Mouse (Mus musculus): ENCODE results near the gene Gsx2. TPM values are rescaled to one million over a fixed set of nuclear protein-coding genes. Genes with fewer than 3 reads are reported as not detected.
A peak's percentile ranks its signal among the peaks of the same experiment; 100 is the strongest.

The Gsx2 gene
- polyA plus RNA-seq (2015; fragmentation: Nextera tagmentation; extraction: Ambion mirVana): not detected in 2 replicates

DNA sequence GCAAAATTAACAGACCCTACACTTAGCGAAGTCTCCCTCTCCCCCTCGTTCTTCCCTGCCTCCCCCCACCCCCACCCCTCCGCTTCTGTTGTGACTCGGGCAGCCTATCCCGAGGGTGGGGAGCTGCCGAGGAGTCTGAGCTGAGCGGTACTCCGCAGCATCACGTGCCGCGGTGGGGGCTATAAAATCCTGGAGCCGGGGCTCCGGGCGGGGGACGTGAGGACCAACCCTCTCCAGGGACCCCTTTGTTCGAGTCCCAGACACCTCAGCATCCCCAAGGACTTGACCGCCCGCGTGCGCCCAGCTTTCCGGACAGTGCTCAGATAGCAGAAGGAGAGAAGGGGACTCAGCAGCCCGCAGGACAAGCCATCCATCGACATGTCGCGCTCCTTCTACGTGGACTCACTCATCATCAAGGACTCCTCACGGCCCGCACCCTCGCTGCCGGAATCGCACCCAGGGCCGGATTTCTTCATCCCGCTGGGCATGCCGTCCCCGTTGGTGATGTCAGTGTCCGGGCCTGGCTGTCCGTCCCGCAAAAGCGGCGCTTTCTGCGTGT is at the start of gene Gsx2:
Gene Gsx2 (plus strand): TSS at position 219 of the 559 bp plus-strand sequence.
- H3K9me3 ChIP-seq (ENCODE audit: control insufficient read depth, low read length): no peaks in the 10 kb centered on the region
- peaks cover 92% of the 10 kb centered on the region for H3K27me3 ChIP-seq (replicated peaks; ENCODE audit: control insufficient read depth, insufficient read depth, low read length)
- WGBS: under 1% methylated on average over 41 of the region's 41 CpGs
- H3K4me1 ChIP-seq (ENCODE audit: control insufficient read depth, insufficient read depth, low read length): peaks cover 11% of the 10 kb centered on the region
- H3K36me3 ChIP-seq (ENCODE audit: control insufficient read depth, insufficient read depth, low read length): no peaks in the 10 kb centered on the region
- no peak within 1 kb of the TSS for H3K27ac ChIP-seq (ENCODE audit: low read length)
- H3K9ac ChIP-seq (ENCODE audit: low read depth, low read length): no peak within 1 kb of the TSS
- 0 out of 2 replicates have a peak within 1 kb of the TSS, but pooled peaks have one; percentile 22 for H3K4me2 ChIP-seq (ENCODE audit: low read depth, low read length)
- peak within 1 kb of the TSS; percentile 12; the same call in 1 of the 2 replicates for H3K4me3 ChIP-seq (ENCODE audit: low read length)
- ATAC-seq: 0 out of 2 replicates have a peak, but pooled peaks have one; percentile 16

DNA sequence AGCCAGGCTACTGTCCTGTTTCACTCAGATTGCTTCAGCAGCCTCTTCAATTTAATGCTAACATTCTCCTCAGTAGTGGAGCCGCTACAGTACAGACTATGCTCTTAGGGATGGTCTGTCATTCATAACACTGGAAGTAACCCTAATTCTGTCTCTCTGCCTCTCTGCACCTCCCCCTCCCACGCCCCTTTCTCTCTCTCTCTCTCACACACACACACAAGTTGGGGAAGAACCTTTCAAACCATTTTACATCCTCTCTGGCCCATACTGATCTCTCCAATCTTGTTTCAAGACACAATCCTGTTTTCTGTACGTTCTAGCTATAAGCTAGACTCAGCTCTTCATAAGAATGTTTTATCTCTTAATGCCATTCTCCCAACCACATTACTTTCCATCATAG is 39.9 kb upstream of the Gsx2 start:
- no peaks in the 10 kb centered on the region for H3K4me1 ChIP-seq (ENCODE audit: control insufficient read depth, insufficient read depth, low read length)
- no peaks in the 10 kb centered on the region for H3K9me3 ChIP-seq (ENCODE audit: control insufficient read depth, low read length)
- ATAC-seq: no peak
- H3K27ac ChIP-seq (ENCODE audit: low read length): no peak overlapping the region
- H3K27me3 ChIP-seq (replicated peaks; ENCODE audit: control insufficient read depth, insufficient read depth, low read length): no peaks in the 10 kb centered on the region
- H3K36me3 ChIP-seq (ENCODE audit: control insufficient read depth, insufficient read depth, low read length): no peaks in the 10 kb centered on the region
- 89% methylated on average over 3 of the region's 3 CpGs for WGBS
- H3K9ac ChIP-seq (ENCODE audit: low read depth, low read length): no peak overlapping the region
- no peak overlapping the region for H3K4me3 ChIP-seq (ENCODE audit: low read length)
- H3K4me2 ChIP-seq (ENCODE audit: low read depth, low read length): no peak overlapping the region

DNA sequence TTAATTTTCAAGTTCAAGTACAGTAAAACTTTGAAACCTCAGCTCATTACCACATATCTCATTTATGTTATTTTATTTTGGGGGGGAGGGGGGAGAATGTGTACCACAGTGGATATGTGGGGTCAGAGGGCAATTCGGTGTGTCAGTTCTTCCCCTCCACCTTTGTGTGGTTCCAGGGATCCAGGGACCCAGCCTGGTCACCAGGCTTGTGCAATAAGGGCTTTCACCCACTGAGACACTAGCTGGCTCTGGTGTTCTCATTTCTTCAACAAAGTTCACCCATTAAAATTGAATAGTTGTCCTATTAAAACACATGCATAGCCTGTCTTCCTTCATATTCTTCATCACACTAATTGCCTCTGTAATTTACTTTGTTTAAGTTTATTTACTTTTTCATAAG is 36.1 kb upstream of the Gsx2 start:
- H3K27ac ChIP-seq (ENCODE audit: low read length): no peak overlapping the region
- no peaks in the 10 kb centered on the region for H3K27me3 ChIP-seq (replicated peaks; ENCODE audit: control insufficient read depth, insufficient read depth, low read length)
- H3K9me3 ChIP-seq (ENCODE audit: control insufficient read depth, low read length): no peaks in the 10 kb centered on the region
- H3K4me3 ChIP-seq (ENCODE audit: low read length): no peak overlapping the region
- no peaks in the 10 kb centered on the region for H3K36me3 ChIP-seq (ENCODE audit: control insufficient read depth, insufficient read depth, low read length)
- no peak overlapping the region for H3K9ac ChIP-seq (ENCODE audit: low read depth, low read length)
- 88% methylated on average over 1 of the region's 1 CpGs for WGBS
- H3K4me1 ChIP-seq (ENCODE audit: control insufficient read depth, insufficient read depth, low read length): peaks cover 11% of the 10 kb centered on the region
- no peak overlapping the region for H3K4me2 ChIP-seq (ENCODE audit: low read depth, low read length)
- no peak for ATAC-seq

DNA sequence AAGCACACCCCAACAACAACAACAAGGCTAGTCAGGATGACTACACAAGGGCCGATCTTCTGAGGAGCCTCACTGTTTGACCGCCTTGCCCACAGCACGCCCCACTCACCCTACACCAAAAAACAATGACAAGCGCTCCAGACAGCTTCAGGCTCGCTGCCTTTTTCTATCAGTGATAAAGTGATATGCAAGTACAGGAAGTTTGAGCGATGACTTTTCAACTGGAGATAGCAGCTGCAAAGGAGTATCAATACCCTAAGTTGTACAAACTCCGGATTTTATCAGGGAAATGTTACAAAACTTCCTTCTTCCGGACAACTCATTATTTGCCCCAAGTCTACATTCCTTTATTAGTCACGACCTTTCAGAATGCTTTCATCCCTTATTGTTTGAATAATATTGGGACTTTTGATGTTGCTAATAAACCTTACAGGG is 32.4 kb upstream of the Gsx2 start:
- ATAC-seq: no peak
- Histone ChIP-seq H3K27ac (ENCODE audit: low read length) (no peak overlapping the region), H3K4me1 (ENCODE audit: control insufficient read depth, insufficient read depth, low read length) (peaks cover 11% of the 10 kb centered on the region), H3K4me3 (ENCODE audit: low read length) (peak overlapping the region; percentile 98), H3K27me3 (replicated peaks; ENCODE audit: control insufficient read depth, insufficient read depth, low read length) (no peaks in the 10 kb centered on the region), H3K4me2 (ENCODE audit: low read depth, low read length) (peak overlapping the region; percentile 79), H3K9ac (ENCODE audit: low read depth, low read length) (peak overlapping the region; percentile 99), H3K36me3 (ENCODE audit: control insufficient read depth, insufficient read depth, low read length) (no peaks in the 10 kb centered on the region), H3K9me3 (ENCODE audit: control insufficient read depth, low read length) (no peaks in the 10 kb centered on the region)
- 21% methylated on average over 9 of the region's 9 CpGs for WGBS

DNA sequence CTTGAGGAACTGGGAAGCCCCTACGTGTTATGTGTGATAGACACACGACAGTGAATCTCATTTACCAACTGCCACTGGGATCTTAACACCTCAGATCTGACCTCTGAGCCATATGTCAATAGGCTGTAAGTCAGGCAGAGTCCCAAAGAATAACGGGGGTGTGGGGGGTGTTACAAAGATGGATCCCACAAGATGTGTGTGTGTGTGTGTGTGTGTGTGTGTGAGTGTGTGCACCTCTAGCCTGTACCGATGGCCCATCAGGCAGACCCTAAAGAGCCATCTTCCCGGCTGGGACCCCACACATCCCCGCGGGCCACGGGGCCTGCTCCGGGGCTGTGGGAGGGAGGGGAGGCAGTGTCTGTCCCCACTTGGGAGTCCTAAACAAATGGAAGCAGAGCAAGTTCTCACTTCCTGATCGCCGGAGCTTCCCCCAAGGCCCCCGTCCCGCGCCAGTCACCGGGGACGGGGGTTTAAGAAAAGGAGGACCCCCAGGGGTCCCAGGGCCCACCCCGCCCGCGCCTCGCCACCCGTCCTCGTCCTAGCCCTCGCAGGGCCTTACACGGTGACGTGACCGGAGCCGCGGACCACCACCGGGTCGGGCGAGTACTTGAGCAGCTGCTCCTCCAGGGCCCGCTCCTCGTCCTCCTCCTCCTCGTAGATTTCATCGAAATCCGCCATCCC is 31.6 kb upstream of the Gsx2 start:
- Histone ChIP-seq H3K4me1 (ENCODE audit: control insufficient read depth, insufficient read depth, low read length) (peaks cover 11% of the 10 kb centered on the region), H3K27me3 (replicated peaks; ENCODE audit: control insufficient read depth, insufficient read depth, low read length) (no peaks in the 10 kb centered on the region), H3K4me3 (ENCODE audit: low read length) (peak overlapping the region; percentile 98), H3K4me2 (ENCODE audit: low read depth, low read length) (peak overlapping the region; percentile 79), H3K9ac (ENCODE audit: low read depth, low read length) (peak overlapping the region; percentile 99), H3K27ac (ENCODE audit: low read length) (peak overlapping the region; percentile 89), H3K36me3 (ENCODE audit: control insufficient read depth, insufficient read depth, low read length) (no peaks in the 10 kb centered on the region), H3K9me3 (ENCODE audit: control insufficient read depth, low read length) (no peaks in the 10 kb centered on the region)
- peak; percentile 75 for ATAC-seq
- under 1% methylated on average over 35 of the region's 36 CpGs for WGBS

DNA sequence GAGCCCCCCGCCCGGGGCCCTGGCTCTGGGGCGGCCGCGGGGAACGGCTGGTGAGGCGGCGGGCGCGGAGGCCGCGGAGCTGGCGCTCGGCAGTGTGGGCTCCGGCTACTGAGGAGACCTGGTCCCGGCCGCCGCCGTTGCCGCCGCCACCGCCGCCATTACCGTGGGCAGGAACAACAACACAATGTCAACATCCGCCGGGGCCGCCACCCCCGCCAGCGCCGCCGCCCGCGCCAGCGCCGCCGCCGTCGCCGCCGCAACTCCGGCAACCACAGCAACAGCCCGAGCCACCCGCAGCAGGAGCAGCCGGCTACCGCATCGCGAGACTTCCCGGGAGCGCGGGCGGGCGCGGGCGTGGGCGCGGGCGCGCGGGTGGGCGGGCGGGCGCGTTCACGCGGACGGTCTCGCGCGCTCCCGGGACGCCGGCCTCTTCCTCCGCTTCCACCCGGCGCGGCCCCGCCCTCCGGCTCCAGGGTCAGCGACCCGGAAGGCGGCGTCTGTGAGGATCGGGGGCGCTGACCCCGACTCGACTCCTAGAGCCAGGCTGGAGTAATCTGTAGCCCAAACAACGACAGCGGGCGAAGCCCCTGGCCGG is 31.0 kb upstream of the Gsx2 start, which contains the start of gene Chic2:
Gene Chic2 (minus strand): TSS at position 465 of the 595 bp plus-strand sequence.
- H3K9ac ChIP-seq (ENCODE audit: low read depth, low read length): peak within 1 kb of the TSS; percentile 99
- H3K4me2 ChIP-seq (ENCODE audit: low read depth, low read length): peak within 1 kb of the TSS; percentile 79
- peaks cover 11% of the 10 kb centered on the region for H3K4me1 ChIP-seq (ENCODE audit: control insufficient read depth, insufficient read depth, low read length)
- peak within 1 kb of the TSS; percentile 98 for H3K4me3 ChIP-seq (ENCODE audit: low read length)
- no peaks in the 10 kb centered on the region for H3K36me3 ChIP-seq (ENCODE audit: control insufficient read depth, insufficient read depth, low read length)
- WGBS: under 1% methylated on average over 64 of the region's 90 CpGs
- peak; percentile 95 for ATAC-seq
- no peaks in the 10 kb centered on the region for H3K27me3 ChIP-seq (replicated peaks; ENCODE audit: control insufficient read depth, insufficient read depth, low read length)
- H3K9me3 ChIP-seq (ENCODE audit: control insufficient read depth, low read length): no peaks in the 10 kb centered on the region
- H3K27ac ChIP-seq (ENCODE audit: low read length): peak within 1 kb of the TSS; percentile 89

DNA sequence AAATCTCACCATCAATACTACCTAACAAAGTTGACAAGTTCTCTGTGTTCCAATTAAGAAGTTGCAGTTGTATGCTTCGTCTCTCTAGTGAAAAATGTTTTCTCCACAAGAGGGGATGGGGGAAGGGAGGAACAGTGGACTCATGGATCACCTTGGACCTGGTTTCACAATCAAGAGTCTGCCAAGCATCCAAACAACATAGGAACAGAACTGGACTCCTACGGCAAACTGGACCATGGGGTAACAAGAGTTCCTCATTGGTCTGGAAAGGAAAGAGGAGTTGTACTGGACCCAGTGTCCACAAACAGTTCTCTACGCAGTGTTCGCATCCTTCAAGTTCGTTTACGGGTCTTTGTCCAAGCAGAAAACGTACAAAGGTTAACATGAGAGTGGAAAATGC is 30.0 kb upstream of the Gsx2 start:
- Histone ChIP-seq H3K27ac (ENCODE audit: low read length) (no peak overlapping the region), H3K4me1 (ENCODE audit: control insufficient read depth, insufficient read depth, low read length) (peaks cover 11% of the 10 kb centered on the region), H3K9me3 (ENCODE audit: control insufficient read depth, low read length) (no peaks in the 10 kb centered on the region), H3K4me2 (ENCODE audit: low read depth, low read length) (no peak overlapping the region), H3K4me3 (ENCODE audit: low read length) (no peak overlapping the region), H3K9ac (ENCODE audit: low read depth, low read length) (no peak overlapping the region), H3K27me3 (replicated peaks; ENCODE audit: control insufficient read depth, insufficient read depth, low read length) (no peaks in the 10 kb centered on the region), H3K36me3 (ENCODE audit: control insufficient read depth, insufficient read depth, low read length) (no peaks in the 10 kb centered on the region)
- ATAC-seq: no peak
- 74% methylated on average over 7 of the region's 7 CpGs for WGBS

DNA sequence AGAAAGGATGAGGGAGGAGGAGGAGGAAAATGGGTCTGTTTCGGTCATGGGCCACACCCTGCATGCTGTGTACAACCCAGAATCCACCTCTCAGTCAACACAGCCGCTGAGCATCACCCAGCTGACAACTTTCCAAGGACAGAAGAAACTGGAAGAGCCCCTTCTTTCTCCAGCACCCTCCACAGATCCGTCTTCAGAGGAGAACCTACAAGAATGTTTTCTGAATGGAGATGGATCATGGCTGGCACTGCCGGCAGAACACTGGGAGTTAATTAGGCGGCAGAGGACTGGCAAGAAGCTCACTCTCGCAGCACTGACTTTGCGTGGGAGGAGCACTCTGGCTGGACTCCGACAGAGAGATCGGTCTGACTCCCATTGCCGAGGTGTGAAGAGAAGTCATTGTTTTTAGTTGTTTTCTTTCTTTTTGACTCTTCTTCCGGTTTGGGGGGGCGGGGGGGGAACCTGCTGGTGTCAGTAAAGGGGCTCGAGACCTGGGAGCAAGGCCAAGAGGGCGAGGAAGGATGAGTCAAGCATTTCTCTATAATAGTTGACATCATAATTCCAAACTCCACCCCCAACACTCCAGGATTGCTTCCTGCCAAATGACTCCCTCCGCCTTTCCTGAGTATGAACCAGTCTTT is 28.6 kb upstream of the Gsx2 start:
- H3K9ac ChIP-seq (ENCODE audit: low read depth, low read length): no peak overlapping the region
- H3K27ac ChIP-seq (ENCODE audit: low read length): no peak overlapping the region
- 40% methylated on average over 15 of the region's 15 CpGs for WGBS
- H3K9me3 ChIP-seq (ENCODE audit: control insufficient read depth, low read length): no peaks in the 10 kb centered on the region
- H3K4me3 ChIP-seq (ENCODE audit: low read length): no peak overlapping the region
- no peaks in the 10 kb centered on the region for H3K36me3 ChIP-seq (ENCODE audit: control insufficient read depth, insufficient read depth, low read length)
- H3K4me2 ChIP-seq (ENCODE audit: low read depth, low read length): 0 out of 2 replicates have a peak overlapping the region, but pooled peaks have one; percentile 3
- no peak for ATAC-seq
- peaks cover 11% of the 10 kb centered on the region for H3K4me1 ChIP-seq (ENCODE audit: control insufficient read depth, insufficient read depth, low read length)
- no peaks in the 10 kb centered on the region for H3K27me3 ChIP-seq (replicated peaks; ENCODE audit: control insufficient read depth, insufficient read depth, low read length)

DNA sequence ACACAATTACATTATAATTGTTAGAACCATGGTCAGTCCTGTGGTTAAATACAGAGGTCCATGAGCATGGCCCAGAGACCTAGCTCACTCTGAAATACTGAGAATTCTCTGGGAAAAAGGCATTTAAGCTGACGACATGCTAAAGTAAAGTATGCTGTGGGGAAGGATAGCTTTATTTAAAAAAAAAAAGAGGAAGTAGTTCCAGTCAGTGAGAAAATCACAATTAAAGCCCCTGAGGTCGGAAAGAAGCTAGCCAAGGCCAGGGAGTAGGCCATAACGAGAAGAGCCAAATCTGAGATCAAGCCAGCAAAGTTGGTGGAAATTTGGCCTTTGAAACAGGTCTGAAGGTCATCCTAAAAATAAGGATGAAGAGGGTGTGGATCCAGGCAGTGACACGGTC is 24.3 kb upstream of the Gsx2 start:
- no peak for ATAC-seq
- H3K4me3 ChIP-seq (ENCODE audit: low read length): no peak overlapping the region
- H3K4me2 ChIP-seq (ENCODE audit: low read depth, low read length): no peak overlapping the region
- H3K27ac ChIP-seq (ENCODE audit: low read length): no peak overlapping the region
- H3K27me3 ChIP-seq (replicated peaks; ENCODE audit: control insufficient read depth, insufficient read depth, low read length): no peaks in the 10 kb centered on the region
- H3K4me1 ChIP-seq (ENCODE audit: control insufficient read depth, insufficient read depth, low read length): no peaks in the 10 kb centered on the region
- no peaks in the 10 kb centered on the region for H3K9me3 ChIP-seq (ENCODE audit: control insufficient read depth, low read length)
- H3K36me3 ChIP-seq (ENCODE audit: control insufficient read depth, insufficient read depth, low read length): no peaks in the 10 kb centered on the region
- no peak overlapping the region for H3K9ac ChIP-seq (ENCODE audit: low read depth, low read length)
- WGBS: 82% methylated on average over 4 of the region's 4 CpGs

Measured in intestine, embryonic 16.5 days (tissue).